In genomic region chr2:125355216-125355971, GRCm38 (mm10) we compare ENCODE assay signal across 10 mouse cellular contexts.
DNase-seq lines count a peak whose midpoint lies in the region; ATAC-seq and TF ChIP-seq lines count a peak whose summit lies in the region.
"Had no signal": no experiment of that assay in that cellular context is flagged by ENCODE, and none has a peak within 500 bp of the region (broad histone marks: within the 10 kb centered on the region; RNA-seq: fewer than 3 reads in every experiment).

No protein-coding gene starts in this region.

- WGBS in heart, postnatal 0 days, result 29% methylated on average over 11 of the region's 11 CpGs
- WGBS in stomach, embryonic 14.5 days, result 34% methylated on average over 11 of the region's 11 CpGs
- WGBS in midbrain, embryonic 10.5 days, result 73% methylated on average over 11 of the region's 11 CpGs

- no peak overlapping the region for H3K9ac ChIP-seq in heart, postnatal 0 days (replicated peaks; ENCODE audit: low read depth, low read length)
- no peak overlapping the region for H3K9ac ChIP-seq in stomach, embryonic 14.5 days (replicated peaks; ENCODE audit: low read depth, low read length)

- H3K36me3 ChIP-seq in heart, postnatal 0 days (replicated peaks; ENCODE audit: control insufficient read depth, insufficient read depth, low read length), result peaks cover 11% of the 10 kb centered on the region
- H3K36me3 ChIP-seq in stomach, embryonic 14.5 days (ENCODE audit: control insufficient read depth, insufficient read depth, low read length), result peaks cover 14% of the 10 kb centered on the region
- peaks cover 13% of the 10 kb centered on the region for H3K36me3 ChIP-seq in midbrain, embryonic 10.5 days

- H3K4me1 ChIP-seq in heart, postnatal 0 days (ENCODE audit: control insufficient read depth, insufficient read depth), result peaks cover 18% of the 10 kb centered on the region
- H3K4me1 ChIP-seq in stomach, embryonic 14.5 days (ENCODE audit: control insufficient read depth, insufficient read depth, low read length), result peaks cover 13% of the 10 kb centered on the region
- H3K4me1 ChIP-seq in midbrain, embryonic 10.5 days, result peaks cover 14% of the 10 kb centered on the region

- H3K27me3 ChIP-seq in heart, postnatal 0 days (ENCODE audit: control insufficient read depth, insufficient read depth, low read length), result no peaks in the 10 kb centered on the region
- no peaks in the 10 kb centered on the region for H3K27me3 ChIP-seq in stomach, embryonic 14.5 days (ENCODE audit: control insufficient read depth, insufficient read depth, low read length)
- H3K27me3 ChIP-seq in midbrain, embryonic 10.5 days (ENCODE audit: low read depth, poor library complexity, severe bottlenecking), result no peaks in the 10 kb centered on the region

- TF ChIP-seq EP300 in heart, postnatal 0 days (IDR thresholded peaks at IDR 0.05; ENCODE audit: low read depth), result no peak

- DNase-seq in embryo, embryonic 10 days (ENCODE audit: low spot score), result peak; percentile 17
- DNase-seq in embryo, embryonic 11 days, result no peak
- DNase-seq in layer of hippocampus, adult 2 months (ENCODE audit: low spot score in 2 of 2), result peak in 1 of 2 experiments; percentile 23
- DNase-seq in layer of hippocampus, adult 8-10 months (ENCODE audit: low spot score in 2 of 2), result no peak
- DNase-seq in heart, postnatal 0 days (ENCODE audit: low spot score), result peak; percentile 65
- no peak for DNase-seq in midbrain, embryonic 10.5 days (ENCODE audit: low spot score)
- DNase-seq in frontal cortex, postnatal 14 days (ENCODE audit: low spot score in 2 of 2), result no peak
- DNase-seq: adrenal gland, adult 2 months had no signal

- no peak for TF ChIP-seq CTCF in layer of hippocampus, adult 2 months (conservative IDR thresholded peaks at IDR 0.05)
- TF ChIP-seq CTCF in heart, postnatal 0 days (IDR thresholded peaks at IDR 0.05; ENCODE audit: low read depth), result no peak

- H3K4me3 ChIP-seq in layer of hippocampus, adult 2 months, result peak overlapping the region; percentile 33; the same call in 1 of the 2 replicates
- no peak overlapping the region for H3K4me3 ChIP-seq in heart, postnatal 0 days (ENCODE audit: low read depth, low read length)
- H3K4me3 ChIP-seq in stomach, embryonic 14.5 days (ENCODE audit: low read depth, low read length), result no peak overlapping the region
- no peak overlapping the region for H3K4me3 ChIP-seq in midbrain, embryonic 10.5 days

- ATAC-seq in heart, postnatal 0 days (ENCODE audit: insufficient read depth, low read depth), result peak; percentile 74
- ATAC-seq in stomach, embryonic 14.5 days (ENCODE audit: insufficient number of reproducible peaks, insufficient read depth, low FRiP score, low read depth), result no peak

- H3K27ac ChIP-seq in layer of hippocampus, adult 2 months, result peak overlapping the region; percentile 10; the same call in 1 of the 2 replicates
- peak overlapping the region; percentile 52 for H3K27ac ChIP-seq in heart, postnatal 0 days (ENCODE audit: low read depth)
- peak overlapping the region; percentile 36; the same call in 1 of the 2 replicates for H3K27ac ChIP-seq in stomach, embryonic 14.5 days (ENCODE audit: low read length)
- H3K27ac ChIP-seq in midbrain, embryonic 10.5 days (replicated peaks), result no peak overlapping the region
- H3K27ac ChIP-seq: macrophage had no signal

- no peak overlapping the region for H3K4me2 ChIP-seq in heart, postnatal 0 days (ENCODE audit: low read depth, low read length)
- H3K4me2 ChIP-seq in stomach, embryonic 14.5 days (replicated peaks; ENCODE audit: low read depth, low read length), result no peak overlapping the region

- H3K9me3 ChIP-seq in heart, postnatal 0 days (replicated peaks; ENCODE audit: control insufficient read depth, low read length), result no peaks in the 10 kb centered on the region
- no peaks in the 10 kb centered on the region for H3K9me3 ChIP-seq in stomach, embryonic 14.5 days (ENCODE audit: control insufficient read depth, low read depth, low read length)
- H3K9me3 ChIP-seq in midbrain, embryonic 10.5 days (replicated peaks), result no peaks in the 10 kb centered on the region

Comparison
In these comparisons a context has a peak if more than half of its experiments do, and no peak if none do; other contexts are left out.
1. DNase-seq: peak in embryo, embryonic 10 days (single experiment) and heart, postnatal 0 days (single experiment); none in embryo, embryonic 11 days (single experiment), layer of hippocampus, adult 8-10 months (0 of 2), midbrain, embryonic 10.5 days (single experiment) and frontal cortex, postnatal 14 days (0 of 2).